Comparison of ENCODE assay signal across 10 mouse cellular contexts in the genomic region with DNA sequence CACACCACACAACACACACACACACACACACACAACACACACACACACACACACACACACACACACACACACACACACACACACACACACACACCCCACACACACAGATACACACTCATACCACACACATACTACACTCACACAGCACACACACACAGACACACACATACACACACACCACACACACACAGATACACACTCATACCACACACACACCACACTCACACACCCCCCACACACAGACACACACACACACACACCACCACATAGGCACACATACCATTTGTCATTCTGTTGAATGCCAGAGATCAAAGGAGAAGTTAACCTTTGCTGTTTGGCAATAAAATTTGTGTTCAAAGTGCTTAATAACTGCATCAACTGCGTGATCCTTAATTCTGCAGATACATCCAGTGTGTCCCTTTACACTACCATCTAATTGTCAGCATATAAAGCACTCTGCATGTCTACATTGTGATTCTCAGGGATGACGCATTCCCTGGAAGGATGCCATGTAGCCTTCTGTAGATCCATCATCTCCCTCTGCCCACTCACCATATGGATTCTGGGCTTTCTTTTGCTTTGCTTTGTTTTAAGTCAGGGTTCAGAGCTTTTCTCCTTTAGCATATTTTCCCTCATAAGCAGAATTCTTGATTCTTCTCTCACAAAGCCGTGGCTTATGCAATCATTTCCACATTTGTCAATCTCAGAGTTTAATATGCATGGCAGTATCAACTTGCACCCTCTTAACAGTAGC.
DNase-seq lines count a peak whose midpoint lies in the region; ATAC-seq and TF ChIP-seq lines count a peak whose summit lies in the region.
"Had no signal": no experiment of that assay in that cellular context is flagged by ENCODE, and none has a peak within 500 bp of the region (broad histone marks: within the 10 kb centered on the region; RNA-seq: fewer than 3 reads in every experiment).

No protein-coding gene starts in this region.

- H3K9me3 ChIP-seq in kidney, postnatal 0 days (replicated peaks; ENCODE audit: low read length): no peaks in the 10 kb centered on the region
- H3K9me3 ChIP-seq: heart, embryonic 12.5 days had no signal

- DNase-seq in cerebellum, adult 9-11 months: peak; percentile 3
- DNase-seq in cerebellum, adult 9-10 months: no peak
- peak; percentile 28 for DNase-seq in kidney, postnatal 0 days (ENCODE audit: low spot score)
- DNase-seq in kidney, postnatal 14 days: no peak
- peak; percentile 72 to 92 for DNase-seq in layer of hippocampus, adult 18-20 months (ENCODE audit: low spot score in 2 of 2)
- DNase-seq in right cerebral cortex, postnatal 10 days (ENCODE audit: low spot score in 2 of 2): peak; percentile 81 to 92
- no peak for DNase-seq in ovary, postnatal 36 days (ENCODE audit: low spot score)
- no peak for DNase-seq in heart, postnatal 25 days (ENCODE audit: low spot score)

- ATAC-seq in kidney, postnatal 0 days (replicated peaks; ENCODE audit: low FRiP score, low read depth): 0 out of 2 replicates have a peak, but pooled peaks have one; percentile 46

- no peak overlapping the region for H3K27ac ChIP-seq in kidney, postnatal 0 days

- intact Hi-C loops in heart, postnatal 25 days (cut with DNase I): no loop called here

- no peak for TF ChIP-seq CTCF in kidney, postnatal 0 days (IDR thresholded peaks at IDR 0.05; ENCODE audit: low read depth)

- H3K4me2 ChIP-seq in kidney, postnatal 0 days (ENCODE audit: low read length): peak overlapping the region; percentile 18; the same call in 1 of the 2 replicates
- H3K4me2 ChIP-seq: heart, embryonic 12.5 days had no signal

- no peaks in the 10 kb centered on the region for H3K36me3 ChIP-seq in kidney, postnatal 0 days (ENCODE audit: insufficient read depth, low read length)
- H3K36me3 ChIP-seq: heart, embryonic 12.5 days had no signal

- H3K9ac ChIP-seq in kidney, postnatal 0 days (ENCODE audit: low read depth, low read length): no peak overlapping the region
- H3K9ac ChIP-seq: heart, embryonic 12.5 days had no signal

- no peaks in the 10 kb centered on the region for H3K27me3 ChIP-seq in kidney, postnatal 0 days (ENCODE audit: insufficient read depth, low read length)
- H3K27me3 ChIP-seq: heart, embryonic 12.5 days; megakaryocyte, embryonic 14.5 days had no signal

- no peaks in the 10 kb centered on the region for H3K4me1 ChIP-seq in kidney, postnatal 0 days (replicated peaks; ENCODE audit: insufficient read depth, low read length)
- H3K4me1 ChIP-seq: heart, embryonic 12.5 days had no signal

- H3K4me3 ChIP-seq in kidney, postnatal 0 days (replicated peaks; ENCODE audit: low read depth, low read length): no peak overlapping the region
- H3K4me3 ChIP-seq: heart, embryonic 12.5 days; megakaryocyte, embryonic 14.5 days had no signal

- WGBS in kidney, postnatal 0 days: 49% methylated on average over 3 of the region's 3 CpGs

Comparison
In these comparisons a context has a peak if more than half of its experiments do, and no peak if none do; other contexts are left out.
1. DNase-seq: peak in cerebellum, adult 9-11 months (single experiment), kidney, postnatal 0 days (single experiment), layer of hippocampus, adult 18-20 months (2 of 2) and right cerebral cortex, postnatal 10 days (2 of 2); none in cerebellum, adult 9-10 months (single experiment), kidney, postnatal 14 days (single experiment), ovary, postnatal 36 days (single experiment) and heart, postnatal 25 days (single experiment).